Mouse (Mus musculus): ENCODE data around the gene Ckap5. TPM values are rescaled to one million over a fixed set of nuclear protein-coding genes. Genes with fewer than 3 reads are reported as not detected.
A peak's percentile ranks its signal among the peaks of the same experiment; 100 is the strongest.
"Not testable (repeated sequence)": the region's sequence is repeated elsewhere in the genome, so short reads cannot be mapped to it uniquely, and the experiment has no call there.

Gene Ckap5
- polyA plus RNA-seq, 1 experiment from 2014 or later, result 115 TPM

DNA sequence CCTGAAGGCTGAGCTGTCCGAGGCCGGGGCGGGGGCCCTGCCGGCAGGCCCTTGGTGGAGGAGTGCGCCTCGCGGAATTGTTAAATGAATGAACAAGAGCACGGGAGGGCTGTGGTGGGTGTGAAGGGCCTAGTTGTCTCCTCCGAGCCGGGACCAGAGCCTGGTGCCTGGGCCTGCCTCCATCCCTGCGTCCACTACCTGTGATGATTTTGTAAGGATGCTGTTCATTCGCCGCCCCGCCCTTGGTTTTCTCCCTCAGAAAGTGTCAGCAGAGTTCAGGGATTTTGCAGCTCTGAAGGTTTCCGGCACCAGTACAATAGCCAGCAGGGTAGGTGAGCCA lies 555 bp downstream of the Ckap5 start:
- 0% methylated on average over 13 of the region's 15 CpGs for whole genome bisulfite sequencing
- H3K27ac ChIP-seq, result peak overlapping the region; percentile 83
- H3K4me1 ChIP-seq, result peaks cover 14% of the 10 kb centered on the region
- H3K36me3 ChIP-seq (replicated peaks), result no peaks in the 10 kb centered on the region
- peak overlapping the region; percentile 82 for H3K4me3 ChIP-seq
- no peaks in the 10 kb centered on the region for H3K9me3 ChIP-seq
- H3K27me3 ChIP-seq (replicated peaks), result no peaks in the 10 kb centered on the region
- H3K4me2 ChIP-seq, result peak overlapping the region; percentile 73
- peak overlapping the region; percentile 96 for H3K9ac ChIP-seq
- ATAC-seq (replicated peaks), result peak; percentile 79

DNA sequence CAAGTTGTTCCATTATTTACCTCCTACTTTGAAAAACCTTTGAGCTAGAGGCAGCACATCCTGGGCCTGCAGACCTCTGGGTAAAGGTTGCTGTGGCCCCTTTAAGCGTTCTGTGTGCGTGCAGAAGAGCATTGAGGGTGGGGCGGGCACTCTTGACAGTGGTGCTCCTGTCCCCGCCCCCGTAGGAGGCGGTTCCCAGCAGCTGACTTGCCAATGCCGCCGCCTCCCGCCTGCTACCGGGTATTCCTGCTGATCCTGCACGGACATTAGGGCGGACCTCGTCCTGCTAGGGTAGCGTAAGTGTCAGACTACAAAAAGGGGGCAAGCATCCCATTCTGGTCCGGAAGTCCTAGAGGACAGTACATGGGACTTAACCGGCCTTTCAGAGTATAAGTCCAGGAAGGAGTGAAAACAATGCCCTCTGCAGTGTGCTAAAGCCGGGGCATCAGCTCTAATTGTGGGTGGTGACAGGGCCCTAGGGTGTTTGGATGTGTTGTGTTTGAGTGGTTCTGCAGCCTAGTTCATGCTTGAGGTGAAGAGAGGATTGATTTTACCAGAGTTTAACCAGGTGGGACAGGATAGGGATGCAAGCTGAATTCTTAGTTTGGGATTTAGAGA lies 11.1 kb downstream of the Ckap5 start:
- Histone ChIP-seq H3K4me3 (peak overlapping the region; percentile 36), H3K4me1 (peaks cover 10% of the 10 kb centered on the region), H3K4me2 (peak overlapping the region; percentile 58), H3K36me3 (replicated peaks) (no peaks in the 10 kb centered on the region), H3K27ac (0 out of 2 replicates have a peak overlapping the region, but pooled peaks have one; percentile 53), H3K9me3 (no peaks in the 10 kb centered on the region), H3K27me3 (replicated peaks) (no peaks in the 10 kb centered on the region), H3K9ac (peak overlapping the region; percentile 17; the same call in 1 of the 2 replicates)
- peak; percentile 83 for ATAC-seq (replicated peaks)
- WGBS, result 3% methylated on average over 17 of the region's 17 CpGs

DNA sequence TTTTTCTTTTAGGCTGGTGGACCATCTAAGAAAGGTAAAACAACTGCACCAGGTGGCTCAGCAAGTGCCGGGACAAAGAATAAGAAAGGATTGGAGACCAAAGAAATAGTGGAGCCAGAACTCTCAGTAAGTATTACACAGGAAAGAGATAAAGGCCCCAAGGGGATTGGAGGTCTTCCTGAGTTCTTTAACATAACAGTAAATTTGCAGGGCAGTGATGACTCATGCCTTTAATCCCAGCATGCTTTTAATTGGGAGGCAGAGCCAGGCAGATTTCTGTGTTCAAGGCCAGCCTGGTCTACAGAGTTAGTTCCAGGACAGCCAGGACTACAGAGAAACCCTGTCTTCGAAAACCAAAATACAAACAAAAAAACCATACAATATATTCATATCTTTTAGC lies 41.6 kb downstream of the Ckap5 start:
- peaks cover 63% of the 10 kb centered on the region for H3K36me3 ChIP-seq (replicated peaks)
- H3K9ac ChIP-seq, result no peak overlapping the region
- H3K9me3 ChIP-seq, result no peaks in the 10 kb centered on the region
- no peak overlapping the region for H3K27ac ChIP-seq
- 90% methylated on average over 2 of the region's 2 CpGs for WGBS
- no peaks in the 10 kb centered on the region for H3K27me3 ChIP-seq (replicated peaks)
- no peaks in the 10 kb centered on the region for H3K4me1 ChIP-seq
- no peak overlapping the region for H3K4me2 ChIP-seq
- H3K4me3 ChIP-seq, result no peak overlapping the region
- ATAC-seq (replicated peaks), result no peak

DNA sequence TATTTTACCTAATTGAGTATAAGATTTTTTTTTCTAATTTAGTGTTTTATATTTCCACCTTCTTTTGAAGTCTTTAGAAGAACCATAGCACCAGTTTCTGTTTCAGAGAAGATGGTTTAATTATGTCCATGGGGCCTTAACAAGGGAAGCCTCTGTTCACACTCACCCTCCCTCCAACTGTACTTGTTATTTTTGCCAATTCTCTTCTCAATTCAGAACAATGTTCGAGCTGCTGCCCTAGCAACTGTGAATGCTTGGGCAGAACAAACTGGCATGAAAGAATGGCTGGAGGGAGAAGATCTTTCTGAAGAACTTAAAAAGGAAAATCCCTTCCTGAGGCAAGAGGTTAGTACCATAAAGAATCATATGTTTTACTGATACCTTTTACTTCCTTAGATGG lies 54.3 kb downstream of the Ckap5 start:
- Histone ChIP-seq H3K9me3 (no peaks in the 10 kb centered on the region), H3K27ac (no peak overlapping the region), H3K4me1 (no peaks in the 10 kb centered on the region), H3K4me3 (no peak overlapping the region), H3K36me3 (replicated peaks) (peaks cover 41% of the 10 kb centered on the region), H3K4me2 (no peak overlapping the region), H3K9ac (no peak overlapping the region), H3K27me3 (replicated peaks) (no peaks in the 10 kb centered on the region)
- no peak for ATAC-seq (replicated peaks)
- WGBS, result 75% methylated on average over 1 of the region's 1 CpGs

DNA sequence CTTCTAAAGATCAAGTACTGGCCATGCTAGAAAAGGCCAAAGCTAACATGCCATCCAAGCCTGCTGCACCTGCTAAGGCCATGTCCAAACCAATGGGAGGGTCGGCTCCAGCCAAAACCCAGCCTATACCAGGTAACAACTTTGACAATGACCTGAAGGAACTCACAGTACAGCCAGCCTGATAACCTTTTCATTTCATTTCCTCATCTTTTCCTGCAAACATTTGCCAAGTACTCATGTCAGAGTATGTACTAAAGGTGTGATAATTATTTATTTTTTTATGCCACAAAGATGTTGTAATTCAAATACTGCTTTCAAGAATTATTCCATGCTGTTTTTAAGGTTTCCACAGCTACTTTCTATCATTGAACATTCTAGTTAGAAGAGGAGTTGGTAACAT lies 59.7 kb downstream of the Ckap5 start:
- Histone ChIP-seq H3K27me3 (replicated peaks) (no peaks in the 10 kb centered on the region), H3K4me3 (no peak overlapping the region), H3K9ac (no peak overlapping the region), H3K27ac (no peak overlapping the region), H3K4me1 (no peaks in the 10 kb centered on the region), H3K4me2 (no peak overlapping the region), H3K36me3 (replicated peaks) (peaks cover 42% of the 10 kb centered on the region), H3K9me3 (no peaks in the 10 kb centered on the region)
- 94% methylated on average over 1 of the region's 1 CpGs for WGBS
- no peak for ATAC-seq (replicated peaks)

DNA sequence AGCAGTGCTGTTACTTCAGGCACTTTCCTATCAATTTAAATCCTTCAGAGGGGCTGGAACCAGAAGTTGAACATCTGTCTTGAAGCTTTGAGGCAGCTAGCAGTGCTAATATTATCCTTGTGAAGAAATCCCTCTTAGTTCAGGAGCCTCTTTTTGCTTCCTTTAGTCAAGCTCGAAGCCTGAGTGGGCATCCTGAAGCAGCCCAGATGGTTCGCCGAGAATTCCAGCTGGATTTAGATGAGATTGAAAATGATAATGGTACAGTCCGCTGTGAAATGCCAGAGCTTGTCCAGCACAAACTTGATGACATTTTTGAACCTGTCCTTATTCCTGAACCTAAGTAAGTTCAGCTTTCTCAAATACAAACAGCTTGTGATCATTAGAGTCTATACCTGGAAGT lies 73.9 kb downstream of the Ckap5 start:
- Histone ChIP-seq H3K9me3 (no peaks in the 10 kb centered on the region), H3K4me3 (no peak overlapping the region), H3K4me2 (no peak overlapping the region), H3K9ac (no peak overlapping the region), H3K4me1 (no peaks in the 10 kb centered on the region), H3K36me3 (replicated peaks) (peaks cover 62% of the 10 kb centered on the region), H3K27me3 (replicated peaks) (no peaks in the 10 kb centered on the region), H3K27ac (no peak overlapping the region)
- ATAC-seq (replicated peaks), result no peak
- WGBS, result 98% methylated on average over 4 of the region's 4 CpGs

DNA sequence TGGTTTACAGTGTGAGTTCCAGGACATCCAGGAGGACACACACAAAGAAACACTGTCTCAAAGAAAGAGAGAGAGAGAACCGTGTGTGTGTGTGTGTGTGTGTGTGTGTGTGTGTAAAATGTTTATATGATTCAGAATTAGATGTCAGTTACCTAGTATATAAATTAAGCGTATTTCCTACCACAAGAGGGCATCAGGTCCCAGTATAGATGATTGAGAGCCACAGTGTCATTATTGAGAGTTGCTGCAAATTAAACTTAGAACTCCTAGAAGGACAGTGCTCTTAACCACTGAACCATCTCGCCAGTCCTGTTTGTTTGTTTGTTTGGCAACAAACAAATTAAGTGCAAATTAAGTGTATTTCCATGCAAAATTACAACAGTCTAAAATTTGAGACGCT lies 75.8 kb downstream of the Ckap5 start:
- ATAC-seq (replicated peaks), result no peak
- peaks cover 59% of the 10 kb centered on the region for H3K36me3 ChIP-seq (replicated peaks)
- no peaks in the 10 kb centered on the region for H3K27me3 ChIP-seq (replicated peaks)
- H3K4me1 ChIP-seq, result no peaks in the 10 kb centered on the region
- WGBS, result 95% methylated on average over 4 of the region's 4 CpGs
- no peak overlapping the region for H3K9ac ChIP-seq
- no peak overlapping the region for H3K4me2 ChIP-seq
- H3K4me3 ChIP-seq, result no peak overlapping the region
- H3K27ac ChIP-seq, result no peak overlapping the region
- no peaks in the 10 kb centered on the region for H3K9me3 ChIP-seq

DNA sequence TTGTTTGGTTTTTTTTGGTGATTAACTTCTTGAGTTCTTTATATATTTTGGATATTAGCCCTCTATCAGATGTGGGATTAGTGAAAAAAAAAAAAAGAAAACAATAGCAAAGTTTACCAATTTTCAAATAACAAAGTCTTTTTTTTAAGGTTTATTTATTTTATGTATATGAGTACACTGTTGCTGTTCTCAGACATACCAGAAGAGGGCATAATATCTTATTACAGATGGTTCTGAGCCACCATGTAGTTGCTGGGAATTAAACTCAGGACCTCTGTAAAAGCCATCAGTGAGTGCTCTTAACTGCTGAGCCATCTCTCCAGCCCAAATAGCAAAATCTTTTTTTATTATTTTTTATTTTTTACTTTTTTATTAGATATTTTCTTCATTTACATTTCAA lies 82.8 kb downstream of the Ckap5 start:
- H3K4me3 ChIP-seq; H3K4me1 ChIP-seq; H3K9me3 ChIP-seq; H3K27ac ChIP-seq; H3K4me2 ChIP-seq; ATAC-seq (replicated peaks); H3K27me3 ChIP-seq (replicated peaks); H3K9ac ChIP-seq: not testable (repeated sequence)
- H3K36me3 ChIP-seq (replicated peaks), result peaks cover 45% of the 10 kb centered on the region

DNA sequence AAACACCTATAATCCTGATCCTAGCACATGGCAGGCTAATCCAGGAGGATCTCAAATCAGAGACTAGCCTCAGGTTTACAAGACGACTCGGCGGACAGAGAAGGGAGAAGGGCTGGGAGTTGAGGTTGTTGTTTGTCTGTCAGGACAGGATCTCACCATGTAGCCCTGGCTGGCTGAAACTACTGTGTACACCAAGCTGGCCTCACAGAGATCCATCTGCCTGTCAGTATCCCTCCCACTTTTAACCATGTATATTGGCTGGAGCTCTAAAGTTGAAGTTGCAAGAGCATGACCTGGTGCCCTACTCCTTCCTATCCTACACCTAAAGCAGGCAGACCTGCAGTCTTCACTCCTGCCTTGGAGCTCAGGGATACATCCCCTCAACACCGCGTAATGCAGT lies 95.8 kb downstream of the Ckap5 start:
- no peak overlapping the region for H3K4me2 ChIP-seq
- no peaks in the 10 kb centered on the region for H3K9me3 ChIP-seq
- 87% methylated on average over 5 of the region's 5 CpGs for WGBS
- no peaks in the 10 kb centered on the region for H3K4me1 ChIP-seq
- H3K27ac ChIP-seq, result no peak overlapping the region
- peaks cover 38% of the 10 kb centered on the region for H3K36me3 ChIP-seq (replicated peaks)
- no peaks in the 10 kb centered on the region for H3K27me3 ChIP-seq (replicated peaks)
- no peak for ATAC-seq (replicated peaks)
- no peak overlapping the region for H3K4me3 ChIP-seq
- no peak overlapping the region for H3K9ac ChIP-seq

DNA sequence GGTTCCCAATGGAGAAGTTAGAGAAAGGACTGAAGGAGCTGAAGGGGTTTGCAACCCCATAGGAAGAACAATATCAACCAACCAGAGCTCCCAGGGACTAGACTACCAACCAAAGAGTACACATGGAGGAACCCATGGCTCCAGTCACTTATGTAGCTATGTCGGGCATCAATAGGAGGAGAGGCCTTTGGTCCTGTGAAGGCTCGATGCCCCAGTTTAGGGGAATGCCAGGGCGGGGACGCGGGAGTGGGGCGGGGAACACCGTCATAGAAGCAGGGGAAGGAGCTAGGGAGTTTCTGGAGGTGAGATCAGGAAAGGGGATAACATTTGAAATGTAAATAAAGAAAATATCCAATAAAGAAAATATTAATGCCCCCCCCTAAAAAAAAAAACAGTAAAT lies 96.8 kb downstream of the Ckap5 start:
- H3K4me3 ChIP-seq; H3K9ac ChIP-seq; H3K9me3 ChIP-seq; H3K27ac ChIP-seq; ATAC-seq (replicated peaks); H3K27me3 ChIP-seq (replicated peaks); H3K4me1 ChIP-seq; H3K4me2 ChIP-seq: not testable (repeated sequence)
- peaks cover 28% of the 10 kb centered on the region for H3K36me3 ChIP-seq (replicated peaks)
- 93% methylated on average over 7 of the region's 7 CpGs for WGBS

DNA sequence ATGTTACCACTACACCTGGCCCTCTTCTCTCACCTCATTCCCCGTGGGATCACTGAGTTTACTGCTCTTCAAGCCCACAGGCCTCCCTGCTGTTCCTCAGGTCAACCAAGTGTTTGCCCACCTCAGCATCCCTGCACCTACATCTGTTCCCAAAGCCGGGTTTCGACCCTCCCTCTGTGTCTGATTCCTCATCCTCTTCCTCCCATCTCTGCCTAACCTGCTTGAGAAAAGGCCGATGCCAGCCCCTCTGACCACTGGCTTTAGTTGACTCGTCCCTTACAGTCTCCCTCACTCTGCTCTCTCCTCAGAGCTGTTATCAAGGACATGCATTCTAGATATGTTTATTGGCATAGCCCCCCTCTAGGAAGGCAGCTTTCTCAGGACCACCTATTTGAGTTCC lies 100.9 kb downstream of the Ckap5 start:
- Histone ChIP-seq H3K9ac (no peak overlapping the region), H3K27ac (no peak overlapping the region), H3K4me3 (no peak overlapping the region), H3K9me3 (no peaks in the 10 kb centered on the region), H3K4me2 (no peak overlapping the region), H3K4me1 (no peaks in the 10 kb centered on the region), H3K27me3 (replicated peaks) (no peaks in the 10 kb centered on the region), H3K36me3 (replicated peaks) (0 out of 2 replicates have a peak, but pooled peaks cover 3% of the 10 kb centered on the region)
- ATAC-seq (replicated peaks), result no peak
- WGBS, result 79% methylated on average over 5 of the region's 5 CpGs

DNA sequence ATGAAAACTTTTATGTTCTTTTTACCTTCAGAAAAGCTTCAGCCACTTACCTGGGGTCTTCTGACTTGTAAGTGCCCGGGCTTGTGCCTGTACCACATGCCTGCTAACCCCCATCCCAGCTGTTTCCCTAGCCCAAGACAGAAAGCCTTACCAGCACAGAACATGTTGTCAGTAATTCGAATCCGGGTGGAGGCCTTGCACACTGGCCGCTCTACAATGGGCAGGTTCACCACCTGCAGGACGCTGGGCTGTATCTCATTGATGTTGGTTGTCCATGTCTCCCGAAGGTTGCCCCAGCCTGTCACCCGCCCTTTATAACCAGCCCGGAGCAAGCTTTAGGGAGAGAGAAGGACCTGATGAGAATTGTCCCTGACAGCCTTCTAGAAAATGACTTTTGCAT lies 101.6 kb downstream of the Ckap5 start:
- 94% methylated on average over 8 of the region's 8 CpGs for WGBS
- Histone ChIP-seq H3K9me3 (no peaks in the 10 kb centered on the region), H3K4me1 (no peaks in the 10 kb centered on the region), H3K27ac (no peak overlapping the region), H3K4me3 (no peak overlapping the region), H3K36me3 (replicated peaks) (no peaks in the 10 kb centered on the region), H3K4me2 (no peak overlapping the region), H3K27me3 (replicated peaks) (no peaks in the 10 kb centered on the region), H3K9ac (no peak overlapping the region)
- ATAC-seq (replicated peaks), result no peak

DNA sequence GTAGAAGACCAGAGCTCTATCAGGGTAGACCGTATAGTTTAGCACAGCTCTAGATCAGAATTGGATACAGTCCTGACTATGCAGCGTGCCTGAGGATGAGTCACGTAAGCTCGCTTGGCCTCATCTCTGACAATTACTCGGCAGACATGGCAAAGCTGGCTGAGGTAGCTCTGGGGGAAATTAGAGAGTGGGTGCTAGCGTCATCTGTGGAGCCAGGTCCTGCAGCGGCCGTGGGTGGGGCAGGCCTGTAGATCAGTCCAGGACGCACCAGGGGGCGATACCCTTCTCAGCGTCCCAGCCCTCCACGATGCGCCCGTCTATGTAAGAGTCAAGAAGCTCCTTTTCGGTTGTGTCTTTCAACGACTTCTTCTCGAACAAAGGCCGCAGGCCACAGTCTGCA lies 103.1 kb downstream of the Ckap5 start:
- H3K4me2 ChIP-seq, result no peak overlapping the region
- no peaks in the 10 kb centered on the region for H3K9me3 ChIP-seq
- H3K27ac ChIP-seq, result no peak overlapping the region
- no peaks in the 10 kb centered on the region for H3K36me3 ChIP-seq (replicated peaks)
- ATAC-seq (replicated peaks), result no peak
- H3K9ac ChIP-seq, result no peak overlapping the region
- H3K27me3 ChIP-seq (replicated peaks), result no peaks in the 10 kb centered on the region
- H3K4me1 ChIP-seq, result no peaks in the 10 kb centered on the region
- 88% methylated on average over 18 of the region's 18 CpGs for WGBS
- H3K4me3 ChIP-seq, result no peak overlapping the region
